In genomic region chr11:70079928-70080327, GRCm38 (mm10) we compare ENCODE assay signal across 11 mouse cellular contexts. TPM values are rescaled to one million over a fixed set of nuclear protein-coding genes. Genes with fewer than 3 reads are reported as not detected.
DNase-seq lines count a peak whose midpoint lies in the region; ATAC-seq lines count a peak whose summit lies in the region.
"Had no signal": no experiment of that assay in that cellular context is flagged by ENCODE, and none has a peak within 500 bp of the region (broad histone marks: within the 10 kb centered on the region; RNA-seq: fewer than 3 reads in every experiment).

No protein-coding gene starts in this region.

- 72% methylated on average over 7 of the region's 7 CpGs for WGBS in intestine, embryonic 16.5 days
- 85% methylated on average over 7 of the region's 7 CpGs for WGBS in embryonic facial prominence, embryonic 10.5 days

- H3K27ac ChIP-seq in intestine, embryonic 16.5 days (ENCODE audit: low read length), result no peak overlapping the region
- H3K27ac ChIP-seq in embryonic facial prominence, embryonic 10.5 days (replicated peaks), result no peak overlapping the region
- H3K27ac ChIP-seq: limb, embryonic 15.5 days had no signal

- DNase-seq in heart, postnatal 4 days, result peak; percentile 37
- DNase-seq in heart, postnatal 36 days, result no peak
- DNase-seq in kidney, postnatal 10 days, result peak; percentile 51
- DNase-seq in layer of hippocampus, adult 8-10 months (ENCODE audit: low spot score in 2 of 2), result no peak
- no peak for DNase-seq in embryonic facial prominence, embryonic 10.5 days (ENCODE audit: low spot score)

- H3K9ac ChIP-seq in intestine, embryonic 16.5 days (ENCODE audit: low read depth, low read length), result no peak overlapping the region
- H3K9ac ChIP-seq: limb, embryonic 15.5 days had no signal

- no peaks in the 10 kb centered on the region for H3K27me3 ChIP-seq in intestine, embryonic 16.5 days (replicated peaks; ENCODE audit: control insufficient read depth, insufficient read depth, low read length)
- no peaks in the 10 kb centered on the region for H3K27me3 ChIP-seq in embryonic facial prominence, embryonic 10.5 days (replicated peaks; ENCODE audit: low read depth, poor library complexity, severe bottlenecking)
- H3K27me3 ChIP-seq: limb, embryonic 15.5 days had no signal

- peak; percentile 88 for ATAC-seq in CD4-positive, CD25-positive, alpha-beta regulatory T cell, adult 4 months
- ATAC-seq in neutrophil, adult 5-6 weeks (ENCODE audit: extremely low read depth, insufficient number of reproducible peaks, low FRiP score, poor library complexity, severe bottlenecking), result peak; percentile 52; the same call in 1 of the 2 replicates
- no peak for ATAC-seq in intestine, embryonic 16.5 days

- H3K9me3 ChIP-seq in intestine, embryonic 16.5 days (ENCODE audit: control insufficient read depth, low read length), result no peaks in the 10 kb centered on the region
- H3K9me3 ChIP-seq in embryonic facial prominence, embryonic 10.5 days, result no peaks in the 10 kb centered on the region
- H3K9me3 ChIP-seq: limb, embryonic 15.5 days had no signal

- H3K4me1 ChIP-seq in intestine, embryonic 16.5 days (ENCODE audit: control insufficient read depth, insufficient read depth, low read length), result no peaks in the 10 kb centered on the region
- 0 out of 2 replicates have a peak, but pooled peaks cover 1% of the 10 kb centered on the region for H3K4me1 ChIP-seq in embryonic facial prominence, embryonic 10.5 days

- no peak overlapping the region for H3K4me2 ChIP-seq in intestine, embryonic 16.5 days (ENCODE audit: low read depth, low read length)
- H3K4me2 ChIP-seq: limb, embryonic 15.5 days had no signal

- H3K36me3 ChIP-seq in intestine, embryonic 16.5 days (ENCODE audit: control insufficient read depth, insufficient read depth, low read length), result no peaks in the 10 kb centered on the region
- no peaks in the 10 kb centered on the region for H3K36me3 ChIP-seq in embryonic facial prominence, embryonic 10.5 days (replicated peaks)
- H3K36me3 ChIP-seq: limb, embryonic 15.5 days had no signal

- intact Hi-C loops in heart, postnatal 36 days (cut with DNase I), result no loop called here

- H3K4me3 ChIP-seq in intestine, embryonic 16.5 days (ENCODE audit: low read length), result no peak overlapping the region
- no peak overlapping the region for H3K4me3 ChIP-seq in embryonic facial prominence, embryonic 10.5 days
- H3K4me3 ChIP-seq: limb, embryonic 15.5 days had no signal

RNA-seq across cellular contexts. Expression of gene Asgr2, which starts 12.5 kb away (rescaled TPM):
- total RNA-seq in heart, postnatal 4 days (2021), result not detected
- not detected for total RNA-seq in heart, postnatal 36 days (2021)
- not detected for polyA plus RNA-seq in CD4-positive, CD25-positive, alpha-beta regulatory T cell, adult 4 months (2017; shearing (Covaris generic))
- not detected in 2 replicates for total RNA-seq in neutrophil, adult 5-6 weeks (2017)
- 0.44 and 0.57 TPM in 2 replicates for polyA plus RNA-seq in intestine, embryonic 16.5 days (2015; fragmentation: Nextera tagmentation; extraction: Ambion mirVana)
- total RNA-seq in layer of hippocampus, adult 8-10 months (2022), result under 1 TPM in 1 of 4 experiments, not detected in 3; 0.32 TPM
- not detected in 2 replicates for polyA plus RNA-seq in embryonic facial prominence, embryonic 10.5 days (2016; fragmentation: Nextera tagmentation; extraction: Ambion mirVana)
- total RNA-seq: gastrocnemius, adult 8-10 months had no signal

RNA-seq across cellular contexts. Expression of gene Asgr1, which starts 26.0 kb away (rescaled TPM):
- not detected for total RNA-seq in heart, postnatal 4 days (2021)
- not detected for total RNA-seq in heart, postnatal 36 days (2021)
- not detected for polyA plus RNA-seq in CD4-positive, CD25-positive, alpha-beta regulatory T cell, adult 4 months (2017; shearing (Covaris generic))
- not detected in 2 replicates for total RNA-seq in neutrophil, adult 5-6 weeks (2017)
- 0.17 and 0.31 TPM in 2 replicates for polyA plus RNA-seq in intestine, embryonic 16.5 days (2015; fragmentation: Nextera tagmentation; extraction: Ambion mirVana)
- total RNA-seq in layer of hippocampus, adult 8-10 months (2022), result 1 to 10 TPM in 1 of 4 experiments, under 1 TPM in 3; 0.79 to 3.0 (median 0.90) TPM
- 0.55 and 0.70 TPM in 2 replicates for polyA plus RNA-seq in embryonic facial prominence, embryonic 10.5 days (2016; fragmentation: Nextera tagmentation; extraction: Ambion mirVana)
- total RNA-seq: gastrocnemius, adult 8-10 months had no signal
- polyA plus RNA-seq: large intestine, adult 2 months had no signal

RNA-seq across cellular contexts. Expression of gene Mgl2, which starts 50.2 kb away (rescaled TPM):
- under 1 TPM; 0.29 to 0.50 TPM for total RNA-seq in heart, postnatal 4 days (2021)
- 1 to 10 TPM; 4.2 to 5.8 TPM for total RNA-seq in heart, postnatal 36 days (2021)
- not detected for polyA plus RNA-seq in CD4-positive, CD25-positive, alpha-beta regulatory T cell, adult 4 months (2017; shearing (Covaris generic))
- not detected in 2 replicates for total RNA-seq in neutrophil, adult 5-6 weeks (2017)
- 0.56 and 0.66 TPM in 2 replicates for polyA plus RNA-seq in intestine, embryonic 16.5 days (2015; fragmentation: Nextera tagmentation; extraction: Ambion mirVana)
- total RNA-seq in layer of hippocampus, adult 8-10 months (2022), result 1 to 10 TPM in 1 of 4 experiments, under 1 TPM in 2, not detected in 1; 0.45 to 1.9 (median 0.52) TPM
- 0.14 TPM in 1 of 2 replicates, not detected in the other for polyA plus RNA-seq in embryonic facial prominence, embryonic 10.5 days (2016; fragmentation: Nextera tagmentation; extraction: Ambion mirVana)

Comparison
In these comparisons a context has a peak if more than half of its experiments do, and no peak if none do; other contexts are left out.
1. DNase-seq: peak in heart, postnatal 4 days (single experiment) and kidney, postnatal 10 days (single experiment); none in heart, postnatal 36 days (0 of 2), layer of hippocampus, adult 8-10 months (0 of 2) and embryonic facial prominence, embryonic 10.5 days (single experiment).